Mouse (Mus musculus): Measurements from ENCODE around the gene Dynlt1f.
"Not testable (repeated sequence)": the region's sequence is repeated elsewhere in the genome, so short reads cannot be mapped to it uniquely, and the experiment has no call there.

DNA sequence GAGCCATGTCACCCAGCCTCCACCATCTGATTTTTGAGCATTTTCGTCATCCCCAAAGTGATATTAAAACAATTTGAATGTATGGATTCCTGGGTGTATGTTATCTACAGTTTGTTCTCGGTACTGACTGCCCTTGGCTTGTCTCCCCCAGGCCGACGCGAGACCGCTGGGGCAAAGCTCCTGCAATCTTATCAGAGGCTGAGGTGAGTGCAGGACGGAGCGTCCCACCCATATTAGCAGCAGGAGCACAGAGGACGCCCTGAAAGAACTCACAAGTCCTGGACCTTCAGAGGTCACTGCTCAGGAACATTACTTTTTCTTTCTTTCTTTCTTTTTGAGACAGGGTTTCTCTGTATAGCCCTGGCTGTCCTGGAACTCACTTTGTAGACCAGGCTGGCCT is 43.8 kb upstream of the Dynlt1f start:
- not testable (repeated sequence) for TF ChIP-seq CTCF (IDR thresholded peaks at IDR 0.05; ENCODE audit: low read depth, low read length); POLR2AphosphoS5 (IDR thresholded peaks at IDR 0.05; ENCODE audit: insufficient replicate concordance, low read depth, low read length)

Data from G1E (cell line).